Mouse (Mus musculus) small intestine, adult 2 months (tissue): ENCODE results near the gene Lcn5.

Experiments
- CTCF ChIP-seq: fragments of 200-500 bp; IDR thresholded peaks from 2 replicates; pipeline ENCODE4 v1.5.1; 2012; ENCODE audit warnings: low read depth, mild to moderate bottlenecking, control low read depth, inconsistent platforms, low read length, moderate library complexity, mixed read lengths; ENCODE audit not compliant: insufficient replicate concordance, insufficient read length; ENCODE audit errors: extremely low read depth
- POLR2A ChIP-seq: fragments of 200-500 bp; IDR thresholded peaks from 2 replicates; pipeline ENCODE4 v1.6.1; 2012; ENCODE audit warnings: low read depth, mild to moderate bottlenecking, control low read depth, inconsistent platforms, low read length, moderate library complexity

DNA sequence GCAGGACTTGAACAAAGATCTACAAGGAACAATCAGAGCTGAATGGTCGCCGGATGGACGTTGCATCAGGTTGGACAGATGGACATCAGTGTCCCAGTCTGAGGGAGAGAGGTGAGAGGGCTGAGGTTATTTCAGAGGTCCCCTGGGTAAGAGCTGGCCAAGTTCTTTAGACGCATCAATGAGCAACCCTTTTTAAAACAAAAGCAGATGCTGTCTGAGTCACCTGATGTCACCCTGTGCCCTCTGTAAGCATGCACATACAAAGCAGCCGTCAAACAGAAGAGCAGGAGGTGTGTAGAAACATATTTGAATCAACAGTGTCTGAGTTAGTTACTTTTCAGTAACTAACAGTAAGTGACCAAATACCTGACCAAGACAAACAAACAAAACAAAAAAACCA is 6.4 kb downstream of the Lcn5 start:
- TF ChIP-seq POLR2A (no peak), CTCF (no peak)
